8 mouse cellular contexts compared by ENCODE assay signal in the genomic region with DNA sequence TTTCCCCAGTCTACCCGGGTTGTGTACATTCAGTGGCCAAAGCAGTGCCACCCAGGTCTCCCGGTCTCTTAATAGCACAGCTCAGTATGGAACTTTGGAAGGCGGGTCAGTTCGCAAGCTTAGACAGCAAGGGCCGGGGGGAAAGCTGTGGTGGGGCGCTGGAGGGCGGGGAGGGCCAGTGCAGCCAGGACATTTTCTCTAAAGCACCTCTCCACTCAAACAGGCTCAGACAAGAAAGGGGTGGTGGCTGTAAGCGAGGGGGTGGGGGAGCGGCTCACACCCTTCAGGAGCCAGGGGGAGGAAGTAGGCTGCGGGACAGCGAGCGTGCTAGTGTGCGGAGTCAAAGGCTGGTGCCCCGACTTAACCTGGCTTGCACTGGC. TPM values are rescaled to one million over a fixed set of nuclear protein-coding genes. Genes with fewer than 3 reads are reported as not detected.
DNase-seq lines count a peak whose midpoint lies in the region; ATAC-seq lines count a peak whose summit lies in the region.

No protein-coding gene starts in this region.

- peak overlapping the region; percentile 84 for H3K9ac ChIP-seq in neural tube, embryonic 11.5 days (ENCODE audit: low read length)
- peak overlapping the region; percentile 90 for H3K9ac ChIP-seq in embryonic facial prominence, embryonic 13.5 days
- peak overlapping the region; percentile 85 for H3K9ac ChIP-seq in intestine, embryonic 15.5 days

- no peaks in the 10 kb centered on the region for H3K9me3 ChIP-seq in neural tube, embryonic 11.5 days (ENCODE audit: control insufficient read depth, low read length)
- H3K9me3 ChIP-seq in embryonic facial prominence, embryonic 13.5 days: no peaks in the 10 kb centered on the region
- H3K9me3 ChIP-seq in intestine, embryonic 15.5 days: no peaks in the 10 kb centered on the region
- no peaks in the 10 kb centered on the region for H3K9me3 ChIP-seq in midbrain, embryonic 10.5 days (replicated peaks)

- H3K27me3 ChIP-seq in neural tube, embryonic 11.5 days (ENCODE audit: control insufficient read depth, insufficient read depth, low read length): no peaks in the 10 kb centered on the region
- H3K27me3 ChIP-seq in embryonic facial prominence, embryonic 13.5 days: no peaks in the 10 kb centered on the region
- H3K27me3 ChIP-seq in intestine, embryonic 15.5 days (replicated peaks): no peaks in the 10 kb centered on the region
- no peaks in the 10 kb centered on the region for H3K27me3 ChIP-seq in midbrain, embryonic 10.5 days (ENCODE audit: low read depth, poor library complexity, severe bottlenecking)

- H3K4me3 ChIP-seq in neural tube, embryonic 11.5 days (ENCODE audit: low read depth, low read length): peak overlapping the region; percentile 84
- H3K4me3 ChIP-seq in embryonic facial prominence, embryonic 13.5 days: peak overlapping the region; percentile 89
- H3K4me3 ChIP-seq in intestine, embryonic 15.5 days (replicated peaks): peak overlapping the region; percentile 68
- H3K4me3 ChIP-seq in midbrain, embryonic 10.5 days: peak overlapping the region; percentile 84

- no peak for DNase-seq in neural tube, embryonic 11.5 days (ENCODE audit: low spot score)
- no peak for DNase-seq in neural tube, embryonic 10.5 days (ENCODE audit: extremely low spot score, low spot score)
- DNase-seq in midbrain, embryonic 10.5 days (ENCODE audit: low spot score): no peak
- DNase-seq in thymus, postnatal 4 days: peak; percentile 75
- no peak for DNase-seq in embryo, embryonic 10 days (ENCODE audit: low spot score)
- DNase-seq in gastrocnemius, postnatal 36 days: no peak

- peak; percentile 48 for ATAC-seq in neural tube, embryonic 11.5 days (ENCODE audit: insufficient read depth, low FRiP score, low TSS enrichment)
- ATAC-seq in embryonic facial prominence, embryonic 13.5 days (ENCODE audit: insufficient number of reproducible peaks, insufficient read depth, low FRiP score, low TSS enrichment, low read depth): peak; percentile 15
- ATAC-seq in intestine, embryonic 15.5 days: peak; percentile 69

- H3K4me2 ChIP-seq in neural tube, embryonic 11.5 days (ENCODE audit: low read depth): peak overlapping the region; percentile 84
- H3K4me2 ChIP-seq in embryonic facial prominence, embryonic 13.5 days: peak overlapping the region; percentile 85
- H3K4me2 ChIP-seq in intestine, embryonic 15.5 days (replicated peaks): peak overlapping the region; percentile 89

- peaks cover 14% of the 10 kb centered on the region for H3K4me1 ChIP-seq in neural tube, embryonic 11.5 days (ENCODE audit: control insufficient read depth, insufficient read depth, low read length)
- peaks cover 43% of the 10 kb centered on the region for H3K4me1 ChIP-seq in embryonic facial prominence, embryonic 13.5 days
- H3K4me1 ChIP-seq in intestine, embryonic 15.5 days (replicated peaks): peaks cover 41% of the 10 kb centered on the region
- H3K4me1 ChIP-seq in midbrain, embryonic 10.5 days: peaks cover 39% of the 10 kb centered on the region

- WGBS in neural tube, embryonic 11.5 days: 5% methylated on average over 14 of the region's 14 CpGs
- 1% methylated on average over 14 of the region's 14 CpGs for WGBS in embryonic facial prominence, embryonic 13.5 days
- 1% methylated on average over 14 of the region's 14 CpGs for WGBS in intestine, embryonic 15.5 days
- 4% methylated on average over 14 of the region's 14 CpGs for WGBS in midbrain, embryonic 10.5 days

- intact Hi-C loops in gastrocnemius, postnatal 36 days (cut with DNase I): no loop called here

- peaks cover 3% of the 10 kb centered on the region; the same call in 1 of the 2 replicates for H3K36me3 ChIP-seq in neural tube, embryonic 11.5 days (ENCODE audit: control insufficient read depth, insufficient read depth, low read length)
- H3K36me3 ChIP-seq in embryonic facial prominence, embryonic 13.5 days: peaks cover 33% of the 10 kb centered on the region
- peaks cover 3% of the 10 kb centered on the region; the same call in 1 of the 2 replicates for H3K36me3 ChIP-seq in intestine, embryonic 15.5 days
- peaks cover 38% of the 10 kb centered on the region for H3K36me3 ChIP-seq in midbrain, embryonic 10.5 days

- no peak overlapping the region for H3K27ac ChIP-seq in neural tube, embryonic 11.5 days (ENCODE audit: low read depth, low read length)
- H3K27ac ChIP-seq in embryonic facial prominence, embryonic 13.5 days: peak overlapping the region; percentile 92
- peak overlapping the region; percentile 92 for H3K27ac ChIP-seq in intestine, embryonic 15.5 days
- peak overlapping the region; percentile 90 for H3K27ac ChIP-seq in midbrain, embryonic 10.5 days (replicated peaks)

RNA-seq across cellular contexts. Expression of a gene that starts 0.4 kb away (rescaled TPM):
- 295 and 314 TPM in 2 replicates for polyA plus RNA-seq in neural tube, embryonic 11.5 days (2014; fragmentation: Nextera tagmentation; extraction: Ambion mirVana)
- polyA plus RNA-seq in embryonic facial prominence, embryonic 13.5 days (2015; fragmentation: Nextera tagmentation; extraction: Ambion mirVana): 412 and 420 TPM in 2 replicates
- 362 and 375 TPM in 2 replicates for polyA plus RNA-seq in intestine, embryonic 15.5 days (2015; fragmentation: Nextera tagmentation; extraction: Ambion mirVana)
- 302 and 324 TPM in 2 replicates for polyA plus RNA-seq in midbrain, embryonic 10.5 days (2016; fragmentation: Nextera tagmentation; extraction: Ambion mirVana)
- 10 to 100 TPM; 17.1 to 19.7 TPM for total RNA-seq in gastrocnemius, postnatal 36 days (2021)

RNA-seq across cellular contexts. Expression of a gene that starts 26.6 kb away (rescaled TPM):
- 4.7 and 7.1 TPM in 2 replicates for polyA plus RNA-seq in neural tube, embryonic 11.5 days (2014; fragmentation: Nextera tagmentation; extraction: Ambion mirVana)
- polyA plus RNA-seq in embryonic facial prominence, embryonic 13.5 days (2015; fragmentation: Nextera tagmentation; extraction: Ambion mirVana): 11.6 and 11.9 TPM in 2 replicates
- 4.4 and 6.0 TPM in 2 replicates for polyA plus RNA-seq in intestine, embryonic 15.5 days (2015; fragmentation: Nextera tagmentation; extraction: Ambion mirVana)
- polyA plus RNA-seq in midbrain, embryonic 10.5 days (2016; fragmentation: Nextera tagmentation; extraction: Ambion mirVana): 4.8 and 6.5 TPM in 2 replicates
- total RNA-seq in gastrocnemius, postnatal 36 days (2021): 1 to 10 TPM; 1.4 to 2.1 TPM

RNA-seq across cellular contexts. Expression of a gene that starts 34.1 kb away (rescaled TPM):
- 5.7 and 6.4 TPM in 2 replicates for polyA plus RNA-seq in neural tube, embryonic 11.5 days (2014; fragmentation: Nextera tagmentation; extraction: Ambion mirVana)
- polyA plus RNA-seq in embryonic facial prominence, embryonic 13.5 days (2015; fragmentation: Nextera tagmentation; extraction: Ambion mirVana): 9.1 and 11.2 TPM in 2 replicates
- polyA plus RNA-seq in intestine, embryonic 15.5 days (2015; fragmentation: Nextera tagmentation; extraction: Ambion mirVana): 27.0 and 29.7 TPM in 2 replicates
- polyA plus RNA-seq in midbrain, embryonic 10.5 days (2016; fragmentation: Nextera tagmentation; extraction: Ambion mirVana): 5.1 TPM in 2 replicates
- 1 to 10 TPM; 1.1 to 1.9 TPM for total RNA-seq in gastrocnemius, postnatal 36 days (2021)

RNA-seq across cellular contexts. Expression of a gene that starts 57.9 kb away (rescaled TPM):
- polyA plus RNA-seq in neural tube, embryonic 11.5 days (2014; fragmentation: Nextera tagmentation; extraction: Ambion mirVana): 30.0 and 30.6 TPM in 2 replicates
- polyA plus RNA-seq in embryonic facial prominence, embryonic 13.5 days (2015; fragmentation: Nextera tagmentation; extraction: Ambion mirVana): 36.2 and 37.4 TPM in 2 replicates
- polyA plus RNA-seq in intestine, embryonic 15.5 days (2015; fragmentation: Nextera tagmentation; extraction: Ambion mirVana): 90.0 and 91.6 TPM in 2 replicates
- polyA plus RNA-seq in midbrain, embryonic 10.5 days (2016; fragmentation: Nextera tagmentation; extraction: Ambion mirVana): 33.7 and 35.9 TPM in 2 replicates
- total RNA-seq in gastrocnemius, postnatal 36 days (2021): 10 to 100 TPM; 51.0 to 64.2 TPM

Comparison
In these comparisons a context has a peak if more than half of its experiments do, and no peak if none do; other contexts are left out.
1. ATAC-seq: peak in every context shown above with its lines; median percentile 69 in intestine, embryonic 15.5 days; 48 in neural tube, embryonic 11.5 days; 15 in embryonic facial prominence, embryonic 13.5 days.